ENCODE assay signal across 8 mouse cellular contexts in the genomic region with DNA sequence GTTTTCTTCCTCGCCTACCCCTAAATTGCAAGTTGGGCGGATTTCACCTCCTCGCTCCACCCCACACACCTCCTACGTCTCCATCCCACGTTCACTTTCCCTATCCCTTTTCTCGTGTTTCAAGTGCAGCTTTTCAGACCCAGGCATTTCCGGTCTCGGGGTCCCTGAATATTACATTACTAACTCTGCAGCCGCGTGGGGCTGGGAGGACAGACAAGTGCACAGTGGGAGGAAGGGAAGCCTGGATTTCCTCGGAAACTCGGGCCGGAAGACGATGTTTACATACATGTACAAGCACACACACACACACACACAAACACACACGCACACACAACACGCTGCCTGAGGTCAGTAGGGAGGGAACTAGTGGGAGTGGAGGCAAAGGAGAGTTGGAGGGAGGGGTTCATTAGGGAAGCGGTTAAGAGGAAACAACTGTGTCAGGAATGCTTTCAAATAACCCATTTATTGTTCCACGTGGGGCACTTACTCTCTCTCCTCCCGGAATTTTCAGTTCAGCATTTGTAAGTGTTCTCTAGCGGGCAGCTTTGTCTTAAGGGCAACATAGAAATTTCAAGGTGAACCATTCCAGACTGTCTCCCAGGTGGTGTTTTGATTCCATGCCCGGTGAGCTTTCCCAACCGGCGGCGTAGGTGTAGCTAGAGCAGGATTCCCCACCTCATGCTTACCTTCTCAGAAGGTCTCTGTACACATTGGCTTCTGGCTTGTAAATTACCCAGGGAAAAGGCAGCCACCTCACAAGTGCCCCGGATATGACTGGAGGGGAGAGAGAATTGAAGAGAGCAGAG. TPM values are rescaled to one million over a fixed set of nuclear protein-coding genes. Genes with fewer than 3 reads are reported as not detected.
DNase-seq lines count a peak whose midpoint lies in the region; ATAC-seq and TF ChIP-seq lines count a peak whose summit lies in the region.

No protein-coding gene starts in this region.

- TF ChIP-seq CTCF in G1E (IDR thresholded peaks at IDR 0.05; ENCODE audit: low read depth, low read length): no peak

- peak overlapping the region; percentile 95 for H3K4me3 ChIP-seq in G1E (ENCODE audit: low read depth, low read length)
- H3K4me3 ChIP-seq in forebrain, embryonic 11.5 days (ENCODE audit: low read depth, low read length): peak overlapping the region; percentile 85
- peak overlapping the region; percentile 97 for H3K4me3 ChIP-seq in hindbrain, embryonic 14.5 days (replicated peaks; ENCODE audit: low read length)
- peak overlapping the region; percentile 97 for H3K4me3 ChIP-seq in midbrain, embryonic 15.5 days

- no peak for ATAC-seq in G1E (ENCODE audit: extremely low read depth, insufficient number of reproducible peaks, low FRiP score, poor library complexity, severe bottlenecking)
- no peak for ATAC-seq in forebrain, embryonic 11.5 days (replicated peaks; ENCODE audit: low FRiP score)
- no peak for ATAC-seq in hindbrain, embryonic 14.5 days (ENCODE audit: low FRiP score)
- no peak for ATAC-seq in midbrain, embryonic 15.5 days (replicated peaks)

- 3% methylated on average over 25 of the region's 25 CpGs for WGBS in forebrain, embryonic 11.5 days
- WGBS in hindbrain, embryonic 14.5 days: 2% methylated on average over 25 of the region's 25 CpGs
- WGBS in midbrain, embryonic 15.5 days: 4% methylated on average over 25 of the region's 25 CpGs

- peaks cover 37% of the 10 kb centered on the region for H3K36me3 ChIP-seq in G1E (replicated peaks)
- no peaks in the 10 kb centered on the region for H3K36me3 ChIP-seq in forebrain, embryonic 11.5 days (ENCODE audit: control insufficient read depth, insufficient read depth, low read length)
- 0 out of 2 replicates have a peak, but pooled peaks cover 10% of the 10 kb centered on the region for H3K36me3 ChIP-seq in hindbrain, embryonic 14.5 days (replicated peaks; ENCODE audit: control insufficient read depth, insufficient read depth)
- no peaks in the 10 kb centered on the region for H3K36me3 ChIP-seq in midbrain, embryonic 15.5 days (replicated peaks)

- peak overlapping the region; percentile 89 for H3K4me2 ChIP-seq in forebrain, embryonic 11.5 days (ENCODE audit: low read depth, low read length, severe bottlenecking)
- peak overlapping the region; percentile 69 for H3K4me2 ChIP-seq in hindbrain, embryonic 14.5 days (replicated peaks)
- peak overlapping the region; percentile 76 for H3K4me2 ChIP-seq in midbrain, embryonic 15.5 days

- no peaks in the 10 kb centered on the region for H3K9me3 ChIP-seq in G1E (replicated peaks)
- no peaks in the 10 kb centered on the region for H3K9me3 ChIP-seq in forebrain, embryonic 11.5 days (ENCODE audit: control insufficient read depth, low read length)
- H3K9me3 ChIP-seq in hindbrain, embryonic 14.5 days (ENCODE audit: control insufficient read depth, low read length): no peaks in the 10 kb centered on the region
- no peaks in the 10 kb centered on the region for H3K9me3 ChIP-seq in midbrain, embryonic 15.5 days

- peaks cover 57% of the 10 kb centered on the region for H3K4me1 ChIP-seq in G1E (ENCODE audit: insufficient read depth, low read depth, low read length)
- H3K4me1 ChIP-seq in forebrain, embryonic 11.5 days (replicated peaks; ENCODE audit: control insufficient read depth, insufficient read depth, low read length): peaks cover 9% of the 10 kb centered on the region
- H3K4me1 ChIP-seq in hindbrain, embryonic 14.5 days (replicated peaks; ENCODE audit: control insufficient read depth, insufficient read depth, low read length): peaks cover 30% of the 10 kb centered on the region
- peaks cover 39% of the 10 kb centered on the region for H3K4me1 ChIP-seq in midbrain, embryonic 15.5 days

- peak overlapping the region; percentile 81 for H3K9ac ChIP-seq in forebrain, embryonic 11.5 days (ENCODE audit: low read length)
- H3K9ac ChIP-seq in hindbrain, embryonic 14.5 days: peak overlapping the region; percentile 94
- peak overlapping the region; percentile 96 for H3K9ac ChIP-seq in midbrain, embryonic 15.5 days

- 0 out of 2 replicates have a peak overlapping the region, but pooled peaks have one; percentile 68 for H3K27ac ChIP-seq in forebrain, embryonic 11.5 days (ENCODE audit: low read depth, low read length)
- H3K27ac ChIP-seq in hindbrain, embryonic 14.5 days: no peak overlapping the region
- peak overlapping the region; percentile 85 for H3K27ac ChIP-seq in midbrain, embryonic 15.5 days

- peak; percentile 27 to 71 for DNase-seq in adrenal gland, adult (ENCODE audit: inconsistent age in 2 of 2, low spot score in 1 of 2)
- no peak for DNase-seq in adrenal gland, postnatal 25 days
- DNase-seq in G1E (ENCODE audit: low spot score) (peak; percentile 20), liver (peak; percentile 29)
- DNase-seq in forebrain, embryonic 11.5 days (ENCODE audit: low spot score): peak; percentile 61
- peak; percentile 57 for DNase-seq in hindbrain, embryonic 14.5 days (ENCODE audit: low spot score)
- peak; percentile 54 for DNase-seq in thymus, postnatal 25 days

- no peaks in the 10 kb centered on the region for H3K27me3 ChIP-seq in G1E (ENCODE audit: insufficient read depth, low read length)
- no peaks in the 10 kb centered on the region for H3K27me3 ChIP-seq in forebrain, embryonic 11.5 days (ENCODE audit: control insufficient read depth, insufficient read depth, low read length)
- no peaks in the 10 kb centered on the region for H3K27me3 ChIP-seq in hindbrain, embryonic 14.5 days (ENCODE audit: control insufficient read depth, insufficient read depth, low read length)
- no peaks in the 10 kb centered on the region for H3K27me3 ChIP-seq in midbrain, embryonic 15.5 days (replicated peaks)

RNA-seq across cellular contexts. Expression of a gene that starts 1.0 kb away (rescaled TPM):
- 45.7 and 58.9 TPM in 2 replicates for total RNA-seq in adrenal gland, postnatal 25 days (2021)
- total RNA-seq in G1E (2014; fragmentation: Nextera tagmentation) (37.3 and 38.1 TPM in 2 replicates), G1E (2017) (8.8 and 14.3 TPM in 2 replicates)
- polyA plus RNA-seq in G1E (2012): 89.8 and 94.4 TPM in 2 replicates
- 17.7 and 21.1 TPM in 2 replicates for polyA plus RNA-seq in forebrain, embryonic 11.5 days (2014; fragmentation: Nextera tagmentation; extraction: Ambion mirVana)
- polyA plus RNA-seq in hindbrain, embryonic 14.5 days (2014; fragmentation: Nextera tagmentation; extraction: Ambion mirVana): 19.5 and 21.5 TPM in 2 replicates
- polyA plus RNA-seq in midbrain, embryonic 15.5 days (2015; fragmentation: Nextera tagmentation; extraction: Ambion mirVana): 17.9 and 18.7 TPM in 2 replicates

RNA-seq across cellular contexts. Expression of a gene that starts 23.8 kb away (rescaled TPM):
- 8.7 and 14.5 TPM in 2 replicates for total RNA-seq in adrenal gland, postnatal 25 days (2021)
- total RNA-seq in G1E (2014; fragmentation: Nextera tagmentation) (not detected in 2 replicates), G1E (2017) (0.05 and 0.06 TPM in 2 replicates)
- polyA plus RNA-seq in G1E (2012): not detected in 2 replicates
- polyA plus RNA-seq in forebrain, embryonic 11.5 days (2014; fragmentation: Nextera tagmentation; extraction: Ambion mirVana): 3.2 and 3.8 TPM in 2 replicates
- polyA plus RNA-seq in hindbrain, embryonic 14.5 days (2014; fragmentation: Nextera tagmentation; extraction: Ambion mirVana): 14.2 and 16.4 TPM in 2 replicates
- 13.8 and 14.8 TPM in 2 replicates for polyA plus RNA-seq in midbrain, embryonic 15.5 days (2015; fragmentation: Nextera tagmentation; extraction: Ambion mirVana)

RNA-seq across cellular contexts. Expression of a gene that starts 30.9 kb away (rescaled TPM):
- total RNA-seq in adrenal gland, postnatal 25 days (2021): not detected in 2 replicates
- total RNA-seq in G1E (2014; fragmentation: Nextera tagmentation) (not detected in 2 replicates), G1E (2017) (not detected in 2 replicates)
- not detected in 2 replicates for polyA plus RNA-seq in G1E (2012)
- not detected in 2 replicates for polyA plus RNA-seq in forebrain, embryonic 11.5 days (2014; fragmentation: Nextera tagmentation; extraction: Ambion mirVana)
- not detected in 2 replicates for polyA plus RNA-seq in hindbrain, embryonic 14.5 days (2014; fragmentation: Nextera tagmentation; extraction: Ambion mirVana)
- not detected in 2 replicates for polyA plus RNA-seq in midbrain, embryonic 15.5 days (2015; fragmentation: Nextera tagmentation; extraction: Ambion mirVana)

RNA-seq across cellular contexts. Expression of a gene that starts 38.5 kb away (rescaled TPM):
- 254 and 270 TPM in 2 replicates for total RNA-seq in adrenal gland, postnatal 25 days (2021)
- total RNA-seq in G1E (2014; fragmentation: Nextera tagmentation) (114 and 116 TPM in 2 replicates), G1E (2017) (212 and 295 TPM in 2 replicates)
- 153 and 181 TPM in 2 replicates for polyA plus RNA-seq in G1E (2012)
- polyA plus RNA-seq in forebrain, embryonic 11.5 days (2014; fragmentation: Nextera tagmentation; extraction: Ambion mirVana): 812 and 901 TPM in 2 replicates
- polyA plus RNA-seq in hindbrain, embryonic 14.5 days (2014; fragmentation: Nextera tagmentation; extraction: Ambion mirVana): 747 and 789 TPM in 2 replicates
- 777 and 795 TPM in 2 replicates for polyA plus RNA-seq in midbrain, embryonic 15.5 days (2015; fragmentation: Nextera tagmentation; extraction: Ambion mirVana)

RNA-seq across cellular contexts. Expression of a gene that starts 44.7 kb away (rescaled TPM):
- 1.2 TPM in 1 of 2 replicates, not detected in the other for total RNA-seq in adrenal gland, postnatal 25 days (2021)
- total RNA-seq in G1E (2014; fragmentation: Nextera tagmentation) (not detected in 2 replicates), G1E (2017) (not detected in 2 replicates)
- polyA plus RNA-seq in G1E (2012): not detected in 2 replicates
- 0.35 and 0.56 TPM in 2 replicates for polyA plus RNA-seq in forebrain, embryonic 11.5 days (2014; fragmentation: Nextera tagmentation; extraction: Ambion mirVana)
- polyA plus RNA-seq in hindbrain, embryonic 14.5 days (2014; fragmentation: Nextera tagmentation; extraction: Ambion mirVana): 0.27 and 0.28 TPM in 2 replicates
- 0.14 and 0.27 TPM in 2 replicates for polyA plus RNA-seq in midbrain, embryonic 15.5 days (2015; fragmentation: Nextera tagmentation; extraction: Ambion mirVana)
